Mouse (Mus musculus) embryonic fibroblast, embryonic 13.5 days (primary cell): ENCODE results near the gene Rgs2. TPM values are rescaled to one million over a fixed set of nuclear protein-coding genes. Genes with fewer than 3 reads are reported as not detected.

Experiments
- H3K27ac ChIP-seq: 2 replicates; pipeline ENCODE4 v1.5.1; 2012; ENCODE audit warnings: low read length, control low read depth, inconsistent platforms; ENCODE audit not compliant: insufficient read depth
- H3K4me1 ChIP-seq: 2 replicates; pipeline ENCODE4 v1.6.1; 2011; ENCODE audit warnings: low read length; ENCODE audit not compliant: control insufficient read depth, insufficient read depth
- H3K4me3 ChIP-seq: 2 replicates; pipeline ENCODE4 v1.5.1; 2011; ENCODE audit warnings: mild to moderate bottlenecking, control low read depth, low read length; ENCODE audit not compliant: insufficient read depth
- CTCF ChIP-seq: IDR thresholded peaks from 2 replicates; pipeline ENCODE4 v1.5.1; 2011; ENCODE audit warnings: mild to moderate bottlenecking, control low read depth, low read length, moderate library complexity, borderline replicate concordance; ENCODE audit not compliant: insufficient read depth
- POLR2A ChIP-seq: IDR thresholded peaks from 2 replicates; pipeline ENCODE4 v1.6.1; 2011; ENCODE audit warnings: low read depth, mild to moderate bottlenecking, control low read depth, low read length, moderate library complexity
- polyA plus RNA-seq: library from polyadenylated mRNA; stranded (reverse); fragments of >200 nt; gene quantifications from 2 replicates; pipeline ENCODE4 v1.2.4, GENCODE M21; 2011; ENCODE audit warnings: low read depth; ENCODE audit not compliant: missing spikeins, insufficient read length

Rgs2 gene
- 5.5 and 16.5 TPM in 2 replicates for polyA plus RNA-seq

GRCm38 (mm10) chr1:144003904-144004740 lies at the start of gene Rgs2:
TSS of gene Rgs2 (minus strand) at chr1:144004161.
- no peak within 1 kb of the TSS for H3K27ac ChIP-seq
- TF ChIP-seq POLR2A = peak; percentile 99
- TF ChIP-seq CTCF = no peak
- H3K4me3 ChIP-seq = peak within 1 kb of the TSS; percentile 82
- no peaks in the 10 kb centered on the region for H3K4me1 ChIP-seq

DNA sequence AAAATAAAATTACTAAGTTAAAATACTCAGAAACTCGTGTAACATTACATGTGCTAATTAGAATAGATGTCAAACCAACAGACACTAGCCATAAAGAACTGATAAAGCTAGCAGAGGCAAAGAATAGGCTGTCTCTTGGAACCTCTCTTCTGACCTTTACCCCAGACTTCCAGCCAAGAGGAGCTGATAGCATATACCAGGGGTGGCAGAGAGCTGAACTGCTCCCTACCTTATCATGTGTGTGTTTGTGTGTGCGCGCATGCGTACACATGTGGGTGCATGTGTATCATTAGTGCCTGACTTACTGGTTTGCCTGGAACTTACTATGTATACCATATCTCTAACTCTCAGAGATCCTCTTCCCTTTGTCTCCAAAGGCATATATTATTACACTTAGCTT lies 49.4 kb upstream of the Rgs2 start:
- TF ChIP-seq CTCF = no peak
- no peak for TF ChIP-seq POLR2A
- no peak overlapping the region for H3K4me3 ChIP-seq
- H3K27ac ChIP-seq = no peak overlapping the region
- no peaks in the 10 kb centered on the region for H3K4me1 ChIP-seq

DNA sequence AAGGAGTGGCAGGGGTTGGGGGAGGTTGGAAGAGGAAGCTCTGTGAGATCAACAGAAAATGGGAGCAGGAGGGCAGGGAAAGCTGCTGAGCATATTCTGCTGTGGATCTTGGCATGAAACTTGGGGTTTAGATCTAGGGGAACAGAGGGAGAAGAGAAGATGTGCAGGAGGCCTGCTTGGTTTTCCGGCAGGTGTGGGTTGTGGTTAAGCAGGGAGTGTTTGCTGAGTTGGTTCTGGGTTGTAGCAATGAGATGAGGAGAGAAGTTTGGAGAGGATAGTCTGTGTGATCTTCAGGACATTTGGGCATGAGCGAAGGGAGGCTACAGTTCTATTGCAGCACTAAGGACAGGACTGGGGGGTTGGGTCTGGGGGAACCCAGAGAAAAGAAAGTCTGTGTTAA lies 37.9 kb upstream of the Rgs2 start:
- Histone ChIP-seq H3K4me1 (no peaks in the 10 kb centered on the region), H3K4me3 (no peak overlapping the region), H3K27ac (no peak overlapping the region)
- no peak for TF ChIP-seq POLR2A
- no peak for TF ChIP-seq CTCF

DNA sequence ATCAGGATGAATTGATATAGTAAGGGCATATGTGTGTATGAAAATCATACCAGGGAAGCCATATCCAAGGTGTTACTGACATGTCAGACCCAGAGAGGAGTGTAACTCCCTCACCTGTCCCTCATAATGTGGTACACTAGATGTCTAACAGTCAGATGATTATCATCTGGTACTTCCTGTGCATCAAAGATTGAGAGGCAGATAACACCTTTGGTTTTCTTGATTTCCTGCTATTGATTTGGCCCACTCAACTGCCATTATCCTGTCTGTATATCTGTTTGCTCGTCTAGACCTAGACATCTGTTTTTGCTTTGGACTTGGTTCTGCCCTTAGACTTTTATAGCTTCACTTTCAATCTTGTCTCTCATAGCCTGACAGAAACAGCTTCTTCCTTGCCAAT lies 29.5 kb upstream of the Rgs2 start:
- Histone ChIP-seq H3K4me1 (no peaks in the 10 kb centered on the region), H3K27ac (no peak overlapping the region), H3K4me3 (no peak overlapping the region)
- TF ChIP-seq POLR2A (no peak), CTCF (no peak)

GRCm38 (mm10) chr1:144030499-144030898 lies 26.5 kb upstream of the Rgs2 start:
- TF ChIP-seq POLR2A (no peak), CTCF (no peak)
- Histone ChIP-seq H3K4me3 (no peak overlapping the region), H3K4me1 (no peaks in the 10 kb centered on the region), H3K27ac (no peak overlapping the region)

- no peak overlapping the region for H3K27ac ChIP-seq
- TF ChIP-seq POLR2A (no peak), CTCF (no peak)
- no peak overlapping the region for H3K4me3 ChIP-seq
- no peaks in the 10 kb centered on the region for H3K4me1 ChIP-seq
These were observed 25.7 kb upstream of the Rgs2 start for GRCm38 (mm10) chr1:144029679-144030078.

DNA sequence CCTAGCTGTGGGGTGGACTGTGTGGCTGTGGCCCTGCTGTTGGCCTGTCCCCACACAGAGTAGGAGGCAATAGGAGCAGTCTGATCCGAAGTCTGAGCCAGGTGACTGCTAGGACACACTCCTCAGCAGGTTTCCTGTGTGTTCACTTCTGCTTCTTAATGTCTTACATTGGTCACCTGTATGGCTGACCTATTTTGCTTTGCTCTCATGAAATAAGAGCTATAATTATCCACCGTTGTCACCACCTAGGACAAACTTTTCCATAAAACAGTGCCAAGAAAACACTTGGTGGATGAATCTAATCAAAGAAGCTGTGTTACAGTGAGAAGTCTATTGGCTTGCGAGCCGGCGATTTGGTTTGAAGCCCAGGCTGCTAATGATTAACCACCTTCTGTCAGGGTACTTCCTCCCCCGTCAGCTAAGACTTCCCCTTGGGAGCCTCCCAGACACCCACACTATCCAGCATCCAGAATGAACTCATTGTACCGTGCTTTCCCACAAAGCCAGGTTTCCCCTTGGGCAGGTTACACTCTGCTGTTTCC lies 14.5 kb upstream of the Rgs2 start:
- peaks cover 2% of the 10 kb centered on the region for H3K4me1 ChIP-seq
- H3K27ac ChIP-seq = no peak overlapping the region
- TF ChIP-seq CTCF (no peak), POLR2A (no peak)

GRCm38 (mm10) chr1:144013913-144014312 lies 10.0 kb upstream of the Rgs2 start:
- Histone ChIP-seq H3K27ac (no peak overlapping the region), H3K4me1 (peaks cover 2% of the 10 kb centered on the region), H3K4me3 (no peak overlapping the region)
- TF ChIP-seq POLR2A = no peak
- TF ChIP-seq CTCF = no peak

More for the DNA sequence above, 14.5 kb upstream of the Rgs2 start:
- H3K4me3 ChIP-seq = no peak overlapping the region

DNA sequence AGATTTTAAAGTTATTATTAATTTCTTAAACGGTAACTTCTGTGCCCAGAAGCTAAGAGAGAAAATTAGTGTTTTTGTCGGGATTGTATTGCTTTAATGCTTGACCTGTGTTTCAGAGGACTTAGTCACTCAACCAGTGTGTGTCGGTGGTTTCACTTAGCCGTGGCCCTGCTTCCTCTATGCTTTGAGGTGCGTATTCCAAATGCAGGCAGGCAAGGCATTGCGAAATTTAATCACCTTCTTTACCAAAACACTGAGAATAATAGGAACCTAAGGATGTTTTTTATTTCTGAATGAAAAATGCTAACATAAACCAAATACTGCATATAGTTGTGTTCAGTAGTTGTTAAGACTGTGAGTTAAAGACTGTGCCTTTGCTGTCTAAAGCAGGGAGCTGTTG lies 3.4 kb upstream of the Rgs2 start:
- TF ChIP-seq CTCF (no peak), POLR2A (no peak)
- Histone ChIP-seq H3K27ac (no peak overlapping the region), H3K4me3 (no peak overlapping the region), H3K4me1 (no peaks in the 10 kb centered on the region)

- Histone ChIP-seq H3K4me3 (no peak overlapping the region), H3K27ac (no peak overlapping the region), H3K4me1 (no peaks in the 10 kb centered on the region)
- TF ChIP-seq CTCF (peak; percentile 76), POLR2A (no peak)
These were observed 2.6 kb upstream of the Rgs2 start for GRCm38 (mm10) chr1:144006542-144006941.

DNA sequence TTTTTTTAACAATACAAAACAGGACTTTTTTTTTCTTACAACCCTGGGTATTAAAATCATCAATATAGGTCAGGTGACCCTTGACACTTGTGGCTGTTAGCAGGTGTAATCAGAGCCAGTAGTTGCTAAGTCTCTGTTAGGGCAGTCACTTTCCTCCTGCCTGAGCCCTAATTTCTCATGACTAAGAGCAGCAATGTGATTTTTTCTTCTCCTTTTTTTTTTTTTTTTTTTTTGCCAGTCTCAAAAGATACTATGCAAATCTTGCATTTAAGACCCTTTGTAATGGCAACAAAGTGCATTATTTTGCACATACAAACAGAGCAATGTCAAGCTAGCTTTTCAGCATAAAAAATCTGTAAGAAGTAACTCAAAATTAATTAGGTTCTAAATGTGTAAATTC lies 1.7 kb upstream of the Rgs2 start:
- Histone ChIP-seq H3K4me3 (no peak overlapping the region), H3K4me1 (no peaks in the 10 kb centered on the region), H3K27ac (no peak overlapping the region)
- TF ChIP-seq POLR2A = no peak
- TF ChIP-seq CTCF = no peak
